Mouse (Mus musculus): ENCODE results near the gene Gm20388.

- TF ChIP-seq POLR2A (IDR thresholded peaks at IDR 0.05; ENCODE audit: low read depth, low read length) (no peak), CTCF (conservative IDR thresholded peaks at IDR 0.05; ENCODE audit: insufficient read depth, insufficient read length, low read depth, low read length) (peak; percentile 35; the same call in 1 of the 2 replicates)
Observed at GRCm38 (mm10) chr8:124150536-124150935, 4239.9 kb downstream of the Gm20388 start.

All from kidney, adult 2 months (tissue).